ENCODE assay signal across 26 mouse cellular contexts in genomic region chr2:166896974-166897373, GRCm38 (mm10). TPM values are rescaled to one million over a fixed set of nuclear protein-coding genes. Genes with fewer than 3 reads are reported as not detected.
A peak's percentile ranks its signal among the peaks of the same experiment; 100 is the strongest.
DNase-seq lines count a peak whose midpoint lies in the region; ATAC-seq and TF ChIP-seq lines count a peak whose summit lies in the region.
"Had no signal": no experiment of that assay in that cellular context is flagged by ENCODE, and none has a peak within 500 bp of the region (broad histone marks: within the 10 kb centered on the region; RNA-seq: fewer than 3 reads in every experiment).

No protein-coding gene starts in this region.

- H3K27me3 ChIP-seq in forebrain, embryonic 12.5 days, result no peaks in the 10 kb centered on the region
- H3K27me3 ChIP-seq in forebrain, embryonic 10.5 days (ENCODE audit: poor library complexity, severe bottlenecking), result no peaks in the 10 kb centered on the region
- H3K27me3 ChIP-seq: embryonic facial prominence, embryonic 12.5 days; liver, embryonic 12.5 days; neural tube, embryonic 15.5 days had no signal

- no peak overlapping the region for H3K9ac ChIP-seq in forebrain, embryonic 12.5 days
- H3K9ac ChIP-seq: embryonic facial prominence, embryonic 12.5 days; liver, embryonic 12.5 days; liver, postnatal 0 days; neural tube, embryonic 15.5 days had no signal

- no peak overlapping the region for H3K4me2 ChIP-seq in forebrain, embryonic 12.5 days
- H3K4me2 ChIP-seq: embryonic facial prominence, embryonic 12.5 days; liver, embryonic 12.5 days; neural tube, embryonic 15.5 days had no signal

- 0 out of 2 replicates have a peak overlapping the region, but pooled peaks have one; percentile 46 for H3K27ac ChIP-seq in forebrain, embryonic 12.5 days
- no peak overlapping the region for H3K27ac ChIP-seq in forebrain, embryonic 10.5 days
- no peak overlapping the region for H3K27ac ChIP-seq in layer of hippocampus, adult 2 months
- H3K27ac ChIP-seq: embryonic facial prominence, embryonic 12.5 days; hindbrain, embryonic 10.5 days; left cerebral cortex, adult 2 months; liver, embryonic 12.5 days; macrophage; neural tube, embryonic 15.5 days had no signal

- H3K36me3 ChIP-seq in forebrain, embryonic 12.5 days (replicated peaks), result peaks cover 30% of the 10 kb centered on the region
- peaks cover 32% of the 10 kb centered on the region for H3K36me3 ChIP-seq in forebrain, embryonic 10.5 days (replicated peaks)

- H3K4me3 ChIP-seq in forebrain, embryonic 12.5 days (replicated peaks), result no peak overlapping the region
- H3K4me3 ChIP-seq in forebrain, embryonic 10.5 days, result no peak overlapping the region
- no peak overlapping the region for H3K4me3 ChIP-seq in layer of hippocampus, adult 2 months
- H3K4me3 ChIP-seq: embryonic facial prominence, embryonic 12.5 days; hindbrain, embryonic 10.5 days; left cerebral cortex, adult 2 months; liver, embryonic 12.5 days; neural tube, embryonic 15.5 days had no signal

- 91% methylated on average over 12 of the region's 12 CpGs for WGBS in forebrain, embryonic 12.5 days
- 92% methylated on average over 12 of the region's 12 CpGs for WGBS in forebrain, embryonic 10.5 days

- H3K4me1 ChIP-seq in forebrain, embryonic 12.5 days, result no peaks in the 10 kb centered on the region
- H3K4me1 ChIP-seq in forebrain, embryonic 10.5 days, result no peaks in the 10 kb centered on the region
- H3K4me1 ChIP-seq: embryonic facial prominence, embryonic 12.5 days; hindbrain, embryonic 10.5 days; neural tube, embryonic 15.5 days had no signal

- ATAC-seq in forebrain, embryonic 12.5 days (ENCODE audit: low FRiP score), result no peak
- ATAC-seq: intestine, postnatal 0 days; liver, embryonic 12.5 days; liver, postnatal 0 days; lung, postnatal 0 days had no signal

- H3K9me3 ChIP-seq in forebrain, embryonic 12.5 days, result no peaks in the 10 kb centered on the region
- no peaks in the 10 kb centered on the region for H3K9me3 ChIP-seq in forebrain, embryonic 10.5 days
- H3K9me3 ChIP-seq: embryonic facial prominence, embryonic 12.5 days; G1E; hindbrain, embryonic 10.5 days; liver, embryonic 12.5 days; neural tube, embryonic 15.5 days had no signal

- no peak for TF ChIP-seq CTCF in layer of hippocampus, adult 2 months (conservative IDR thresholded peaks at IDR 0.05)

- no peak for DNase-seq in forebrain, embryonic 10.5 days (ENCODE audit: extremely low spot score, low spot score)
- peak; percentile 13 to 51 for DNase-seq in layer of hippocampus, adult 18-20 months (ENCODE audit: low spot score in 2 of 2)
- no peak for DNase-seq in layer of hippocampus, adult 2 months (ENCODE audit: low spot score in 2 of 2)
- DNase-seq in right cerebral cortex, adult 2 months (ENCODE audit: low spot score in 2 of 2), result peak; percentile 54 to 63
- no peak for DNase-seq in right cerebral cortex, postnatal 4 days
- DNase-seq in adrenal gland, postnatal 10 days, result no peak
- DNase-seq: adrenal gland, adult 8-10 months; cerebellum, adult 11-12 months; cerebellum, adult 9-11 months; embryo, embryonic 11 days; heart, postnatal 14 days; kidney, postnatal 14 days; left cerebral cortex, postnatal 4 days; liver, postnatal 0 days; spleen, adult 18-20 months; thymus, postnatal 14 days had no signal

RNA-seq across cellular contexts. Expression of gene Cse1l, which starts 8.9 kb away (rescaled TPM):
- 173 and 188 TPM in 2 replicates for polyA plus RNA-seq in forebrain, embryonic 12.5 days (2016; fragmentation: Nextera tagmentation; extraction: Ambion mirVana)
- polyA plus RNA-seq in forebrain, embryonic 10.5 days (2016; fragmentation: Nextera tagmentation; extraction: Ambion mirVana), result 226 and 242 TPM in 2 replicates
- 10 to 100 TPM; 51.3 to 53.9 TPM for total RNA-seq in layer of hippocampus, adult 18-20 months (2021)
- total RNA-seq in layer of hippocampus, adult 2 months (2021), result 10 to 100 TPM; 48.7 to 51.4 TPM
- 10 to 100 TPM; 47.5 to 53.6 TPM for total RNA-seq in adrenal gland, postnatal 10 days (2021)

Comparison
In these comparisons a context has a peak if more than half of its experiments do, and no peak if none do; other contexts are left out.
1. DNase-seq: peak in layer of hippocampus, adult 18-20 months (2 of 2) and right cerebral cortex, adult 2 months (2 of 2); none in forebrain, embryonic 10.5 days (single experiment), layer of hippocampus, adult 2 months (0 of 2), right cerebral cortex, postnatal 4 days (single experiment) and adrenal gland, postnatal 10 days (single experiment).